Mouse (Mus musculus) limb, embryonic 15.5 days (tissue): Measurements from ENCODE around the gene Sncg. TPM values are rescaled to one million over a fixed set of nuclear protein-coding genes. Genes with fewer than 3 reads are reported as not detected.

Experiments used
- ATAC-seq: fragments of 200-750 bp; cut with Nextera tagmentation; 2 replicates; pipeline ENCODE4 v1.8.0; 2017; ENCODE audit warnings: low read depth, moderate TSS enrichment; ENCODE audit not compliant: insufficient number of reproducible peaks, low FRiP score, low TSS enrichment
- H3K27ac ChIP-seq: fragments of 300-500 bp; sonication (generic); 2 replicates; pipeline ENCODE4 v1.5.1; 2015; ENCODE audit warnings: moderate library complexity, mild to moderate bottlenecking, inconsistent platforms
- H3K27me3 ChIP-seq: fragments of 300-500 bp; sonication (generic); 2 replicates; pipeline ENCODE4 v1.6.1; 2015; ENCODE audit warnings: inconsistent platforms
- H3K36me3 ChIP-seq: fragments of 300-500 bp; sonication (generic); 2 replicates; pipeline ENCODE4 v1.6.1; 2015; ENCODE audit warnings: inconsistent platforms
- H3K4me1 ChIP-seq: fragments of 300-500 bp; sonication (generic); 2 replicates; pipeline ENCODE4 v1.6.1; 2015; ENCODE audit warnings: inconsistent platforms
- H3K4me2 ChIP-seq: fragments of 300-500 bp; sonication (generic); 2 replicates; pipeline ENCODE4 v1.6.1; 2015; ENCODE audit warnings: mild to moderate bottlenecking, inconsistent platforms
- H3K4me3 ChIP-seq: fragments of 300-500 bp; sonication (generic); 2 replicates; pipeline ENCODE4 v1.5.1; 2015; ENCODE audit warnings: mild to moderate bottlenecking, inconsistent platforms
- H3K9ac ChIP-seq: fragments of 300-500 bp; sonication (generic); 2 replicates; pipeline ENCODE4 v1.6.1; 2015; ENCODE audit warnings: inconsistent platforms
- H3K9me3 ChIP-seq: fragments of 300-500 bp; sonication (generic); 2 replicates; pipeline ENCODE4 v1.6.1; 2016; ENCODE audit warnings: inconsistent platforms
- WGBS: fragments of 180-500 bp; shearing (Covaris S2); methylation state at CpG from one replicate; pipeline ENCODE4 v1.1.7; 2015; 5-methylcytosine and 5-hydroxymethylcytosine counted together
- polyA plus RNA-seq: library from polyadenylated mRNA; unstranded; fragments of >200 nt; fragmentation: Nextera tagmentation; extraction: Ambion mirVana; gene quantifications from 2 replicates; pipeline ENCODE4 v1.2.1, GENCODE M21; 2015

The Sncg gene
- polyA plus RNA-seq, 1 experiment from 2014 or later, result 3.1 TPM

- Histone ChIP-seq H3K27me3 (no peaks in the 10 kb centered on the region), H3K4me2 (no peak overlapping the region), H3K9me3 (no peaks in the 10 kb centered on the region), H3K36me3 (peaks cover 63% of the 10 kb centered on the region), H3K9ac (no peak overlapping the region), H3K27ac (no peak overlapping the region), H3K4me1 (no peaks in the 10 kb centered on the region), H3K4me3 (no peak overlapping the region)
- WGBS, result 90% methylated on average over 9 of the region's 9 CpGs
- no peak for ATAC-seq
Observed at GRCm38 (mm10) chr14:34330657-34331158, 43.9 kb downstream of the Sncg start.

GRCm38 (mm10) chr14:34327618-34328017 lies 47.0 kb downstream of the Sncg start:
- Histone ChIP-seq H3K36me3 (peaks cover 55% of the 10 kb centered on the region), H3K9me3 (no peaks in the 10 kb centered on the region)
- 69% methylated on average over 1 of the region's 1 CpGs for WGBS

GRCm38 (mm10) chr14:34326606-34327005 lies 48.0 kb downstream of the Sncg start:
- Histone ChIP-seq H3K4me2 (no peak overlapping the region), H3K9ac (no peak overlapping the region), H3K27ac (no peak overlapping the region), H3K36me3 (peaks cover 53% of the 10 kb centered on the region), H3K9me3 (no peaks in the 10 kb centered on the region), H3K4me3 (no peak overlapping the region), H3K27me3 (no peaks in the 10 kb centered on the region), H3K4me1 (no peaks in the 10 kb centered on the region)
- no peak for ATAC-seq
- 80% methylated on average over 3 of the region's 3 CpGs for WGBS

More at GRCm38 (mm10) chr14:34327618-34328017, 47.0 kb downstream of the Sncg start:
- Histone ChIP-seq H3K4me3 (no peak overlapping the region), H3K27ac (no peak overlapping the region), H3K4me1 (no peaks in the 10 kb centered on the region), H3K4me2 (no peak overlapping the region), H3K9ac (no peak overlapping the region), H3K27me3 (no peaks in the 10 kb centered on the region)
- ATAC-seq, result no peak

DNA sequence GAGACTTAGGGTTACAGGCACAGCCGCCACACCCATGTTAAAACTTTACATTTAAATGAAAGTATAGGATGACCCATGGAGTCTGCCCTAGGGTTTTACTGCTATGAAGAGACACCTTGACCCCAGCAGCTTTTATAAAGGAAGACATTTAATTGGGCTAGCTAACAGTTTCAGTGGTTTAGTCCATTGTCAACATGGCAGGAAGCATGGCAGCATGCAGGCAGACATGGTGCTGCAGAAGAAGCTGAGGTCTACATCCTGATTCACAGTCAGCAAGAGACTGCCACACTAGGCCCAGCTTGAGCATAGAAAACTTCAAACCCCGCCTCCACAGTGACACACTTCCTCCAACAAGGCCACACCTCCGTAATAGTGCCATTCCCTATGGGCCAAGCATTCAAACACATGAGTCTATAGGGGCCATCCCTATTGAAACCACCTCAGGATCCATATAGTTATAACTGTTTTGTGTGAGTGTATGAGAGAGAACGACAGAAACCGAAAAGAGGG lies 51.0 kb downstream of the Sncg start:
- H3K27me3 ChIP-seq, result no peaks in the 10 kb centered on the region
- no peak overlapping the region for H3K4me2 ChIP-seq
- no peak overlapping the region for H3K9ac ChIP-seq
- peaks cover 44% of the 10 kb centered on the region for H3K36me3 ChIP-seq
- no peak for ATAC-seq
- H3K27ac ChIP-seq, result no peak overlapping the region
- H3K4me3 ChIP-seq, result no peak overlapping the region
- no peaks in the 10 kb centered on the region for H3K9me3 ChIP-seq
- WGBS, result 94% methylated on average over 5 of the region's 5 CpGs
- H3K4me1 ChIP-seq, result no peaks in the 10 kb centered on the region

Other genes starting within 250 kb of the Sncg start
- 0.09 TPM in 1 of 2 replicates, not detected in the other for gene Npy4r, start 222.3 kb downstream of the Sncg start, polyA plus RNA-seq
- gene Gprin2, start 173.1 kb downstream of the Sncg start, polyA plus RNA-seq, result 2.8 and 3.4 TPM in 2 replicates
- gene Syt15, start 155.2 kb downstream of the Sncg start, polyA plus RNA-seq, result 0.82 and 1.3 TPM in 2 replicates
- gene Shld2, start 64.3 kb downstream of the Sncg start, polyA plus RNA-seq, result 11.1 and 12.5 TPM in 2 replicates
- 62.7 and 67.2 TPM in 2 replicates for gene Glud1, start 64.1 kb downstream of the Sncg start, polyA plus RNA-seq
- gene Fam25c, start 19.4 kb downstream of the Sncg start, polyA plus RNA-seq, result 171 and 203 TPM in 2 replicates
- 8.1 and 9.5 TPM in 2 replicates for gene Mmrn2, start 676 bp upstream of the Sncg start, polyA plus RNA-seq
- 44.1 and 54.8 TPM in 2 replicates for gene Bmpr1a, start 128.6 kb upstream of the Sncg start, polyA plus RNA-seq
- gene 9230112D13Rik, start 148.0 kb upstream of the Sncg start, polyA plus RNA-seq, result not detected in 2 replicates
- gene Ldb3, start 213.9 kb upstream of the Sncg start, polyA plus RNA-seq, result 28.2 and 98.7 TPM in 2 replicates
- gene Opn4, start 225.4 kb upstream of the Sncg start, polyA plus RNA-seq, result 0.20 and 0.63 TPM in 2 replicates